Mouse (Mus musculus) hindbrain, embryonic 12.5 days (tissue): ENCODE data around the gene Siae. TPM values are rescaled to one million over a fixed set of nuclear protein-coding genes. Genes with fewer than 3 reads are reported as not detected.
A peak's percentile ranks its signal among the peaks of the same experiment; 100 is the strongest.

Experiments
- ATAC-seq: fragments of 200-750 bp; cut with Nextera tagmentation; 2 replicates; pipeline ENCODE4 v1.8.0; 2017; ENCODE audit warnings: moderate TSS enrichment; ENCODE audit not compliant: low FRiP score
- H3K27ac ChIP-seq: fragments of 300-500 bp; sonication (generic); 2 replicates; pipeline ENCODE4 v1.5.1; 2016; ENCODE audit warnings: mild to moderate bottlenecking
- H3K27me3 ChIP-seq: fragments of 300-500 bp; sonication (generic); 2 replicates; pipeline ENCODE4 v1.6.1; 2016; ENCODE audit warnings: mild to moderate bottlenecking
- H3K36me3 ChIP-seq: fragments of 300-500 bp; sonication (generic); 2 replicates; pipeline ENCODE4 v1.6.1; 2016; ENCODE audit warnings: mild to moderate bottlenecking
- H3K4me1 ChIP-seq: fragments of 300-500 bp; sonication (generic); 2 replicates; pipeline ENCODE4 v1.6.1; 2016
- H3K4me2 ChIP-seq: fragments of 300-500 bp; sonication (generic); replicated peaks from 2 replicates; pipeline ENCODE4 v1.6.1; 2016; ENCODE audit warnings: mild to moderate bottlenecking
- H3K4me3 ChIP-seq: fragments of 300-500 bp; sonication (generic); 2 replicates; pipeline ENCODE4 v1.5.1; 2016; ENCODE audit warnings: mild to moderate bottlenecking
- H3K9ac ChIP-seq: fragments of 300-500 bp; sonication (generic); 2 replicates; pipeline ENCODE4 v1.6.1; 2016; ENCODE audit warnings: mild to moderate bottlenecking, moderate library complexity
- H3K9me3 ChIP-seq: fragments of 300-500 bp; sonication (generic); replicated peaks from 2 replicates; pipeline ENCODE4 v1.6.1; 2016; ENCODE audit warnings: mild to moderate bottlenecking
- WGBS: fragments of 180-500 bp; shearing (Covaris S2); methylation state at CpG from one replicate; pipeline ENCODE4 v1.1.7; 2016; 5-methylcytosine and 5-hydroxymethylcytosine counted together
- polyA plus RNA-seq: library from polyadenylated mRNA; unstranded; fragments of >200 nt; fragmentation: Nextera tagmentation; extraction: Ambion mirVana; gene quantifications from 2 replicates; pipeline ENCODE4 v1.2.1, GENCODE M21; 2016

The Siae gene
- polyA plus RNA-seq, 1 experiment from 2014 or later = 9.4 TPM

GRCm38 (mm10) chr9:37528225-37528970 lies 27.1 kb upstream of the Siae start:
- H3K27ac ChIP-seq = no peak overlapping the region
- H3K4me2 ChIP-seq = no peak overlapping the region
- H3K9ac ChIP-seq = no peak overlapping the region
- peaks cover 27% of the 10 kb centered on the region for H3K4me1 ChIP-seq
- H3K27me3 ChIP-seq = peaks cover 75% of the 10 kb centered on the region
- ATAC-seq = no peak
- H3K9me3 ChIP-seq = 0 out of 2 replicates have a peak, but pooled peaks cover 3% of the 10 kb centered on the region
- peak overlapping the region; percentile 4; the same call in 1 of the 2 replicates for H3K4me3 ChIP-seq
- 24% methylated on average over 9 of the region's 9 CpGs for WGBS
- H3K36me3 ChIP-seq = peaks cover 7% of the 10 kb centered on the region

GRCm38 (mm10) chr9:37530031-37530887 lies 25.2 kb upstream of the Siae start:
- Histone ChIP-seq H3K4me3 (peak overlapping the region; percentile 27), H3K4me2 (peak overlapping the region; percentile 60), H3K27me3 (peaks cover 79% of the 10 kb centered on the region), H3K36me3 (0 out of 2 replicates have a peak, but pooled peaks cover 3% of the 10 kb centered on the region), H3K27ac (no peak overlapping the region), H3K9me3 (0 out of 2 replicates have a peak, but pooled peaks cover 3% of the 10 kb centered on the region), H3K9ac (peak overlapping the region; percentile 46), H3K4me1 (peaks cover 27% of the 10 kb centered on the region)
- peak; percentile 57 for ATAC-seq
- WGBS = 1% methylated on average over 32 of the region's 32 CpGs

- WGBS = 2% methylated on average over 31 of the region's 31 CpGs
- Histone ChIP-seq H3K4me1 (peaks cover 27% of the 10 kb centered on the region), H3K27ac (no peak overlapping the region), H3K27me3 (peaks cover 70% of the 10 kb centered on the region), H3K9ac (0 out of 2 replicates have a peak overlapping the region, but pooled peaks have one; percentile 24), H3K4me3 (peak overlapping the region; percentile 27), H3K4me2 (peak overlapping the region; percentile 60), H3K9me3 (0 out of 2 replicates have a peak, but pooled peaks cover 2% of the 10 kb centered on the region), H3K36me3 (no peaks in the 10 kb centered on the region)
- peak; percentile 69 for ATAC-seq
These were observed 24.4 kb upstream of the Siae start for GRCm38 (mm10) chr9:37530888-37531705.

- no peaks in the 10 kb centered on the region for H3K9me3 ChIP-seq
- H3K36me3 ChIP-seq = no peaks in the 10 kb centered on the region
- 77% methylated on average over 4 of the region's 4 CpGs for WGBS
- no peak overlapping the region for H3K9ac ChIP-seq
- H3K27ac ChIP-seq = no peak overlapping the region
- ATAC-seq = no peak
- no peaks in the 10 kb centered on the region for H3K4me1 ChIP-seq
- no peak overlapping the region for H3K4me3 ChIP-seq
- peaks cover 28% of the 10 kb centered on the region for H3K27me3 ChIP-seq
- H3K4me2 ChIP-seq = no peak overlapping the region
These were observed 18.6 kb upstream of the Siae start for GRCm38 (mm10) chr9:37536851-37537250.

GRCm38 (mm10) chr9:37537658-37538250 lies 17.7 kb upstream of the Siae start:
- H3K4me1 ChIP-seq = no peaks in the 10 kb centered on the region
- no peaks in the 10 kb centered on the region for H3K36me3 ChIP-seq
- H3K27ac ChIP-seq = no peak overlapping the region
- no peak overlapping the region for H3K4me3 ChIP-seq
- no peaks in the 10 kb centered on the region for H3K9me3 ChIP-seq
- no peak overlapping the region for H3K4me2 ChIP-seq
- no peak overlapping the region for H3K9ac ChIP-seq
- no peak for ATAC-seq
- 68% methylated on average over 5 of the region's 5 CpGs for WGBS
- peaks cover 29% of the 10 kb centered on the region for H3K27me3 ChIP-seq

GRCm38 (mm10) chr9:37539170-37540025 lies 16.1 kb upstream of the Siae start, which contains the start of gene Vsig2:
Gene Vsig2 (plus strand): TSS chr9:37539255.
- Histone ChIP-seq H3K4me1 (peaks cover 5% of the 10 kb centered on the region; the same call in 1 of the 2 replicates), H3K27me3 (peaks cover 38% of the 10 kb centered on the region), H3K36me3 (no peaks in the 10 kb centered on the region), H3K4me3 (no peak within 1 kb of the TSS), H3K27ac (no peak within 1 kb of the TSS), H3K9ac (no peak within 1 kb of the TSS), H3K9me3 (no peaks in the 10 kb centered on the region), H3K4me2 (no peak within 1 kb of the TSS)
- 44% methylated on average over 23 of the region's 23 CpGs for WGBS
- ATAC-seq = 0 out of 2 replicates have a peak, but pooled peaks have one; percentile 17

- Histone ChIP-seq H3K9me3 (no peaks in the 10 kb centered on the region), H3K4me2 (no peak overlapping the region), H3K4me1 (peaks cover 12% of the 10 kb centered on the region), H3K9ac (no peak overlapping the region), H3K27ac (no peak overlapping the region), H3K4me3 (no peak overlapping the region), H3K27me3 (peaks cover 44% of the 10 kb centered on the region), H3K36me3 (no peaks in the 10 kb centered on the region)
- no peak for ATAC-seq
- WGBS = 91% methylated on average over 4 of the region's 4 CpGs
These were observed 15.3 kb upstream of the Siae start for GRCm38 (mm10) chr9:37540226-37540625.

- no peak overlapping the region for H3K27ac ChIP-seq
- H3K36me3 ChIP-seq = no peaks in the 10 kb centered on the region
- H3K9me3 ChIP-seq = no peaks in the 10 kb centered on the region
- H3K4me1 ChIP-seq = peaks cover 18% of the 10 kb centered on the region
- 81% methylated on average over 6 of the region's 6 CpGs for WGBS
- H3K9ac ChIP-seq = no peak overlapping the region
- peaks cover 51% of the 10 kb centered on the region for H3K27me3 ChIP-seq
- no peak for ATAC-seq
- no peak overlapping the region for H3K4me2 ChIP-seq
- no peak overlapping the region for H3K4me3 ChIP-seq
These were observed 14.6 kb upstream of the Siae start for GRCm38 (mm10) chr9:37540701-37541575.

GRCm38 (mm10) chr9:37541851-37542642 lies 13.5 kb upstream of the Siae start:
- Histone ChIP-seq H3K4me3 (no peak overlapping the region), H3K36me3 (no peaks in the 10 kb centered on the region), H3K27me3 (peaks cover 59% of the 10 kb centered on the region), H3K4me2 (no peak overlapping the region), H3K4me1 (peaks cover 18% of the 10 kb centered on the region), H3K9ac (no peak overlapping the region), H3K27ac (no peak overlapping the region), H3K9me3 (no peaks in the 10 kb centered on the region)
- 79% methylated on average over 7 of the region's 7 CpGs for WGBS
- ATAC-seq = no peak
